Mouse (Mus musculus) right cerebral cortex, postnatal 36 days (tissue): Measurements from ENCODE around the gene Itch.
"Not testable (repeated sequence)": the region's sequence is repeated elsewhere in the genome, so short reads cannot be mapped to it uniquely, and the experiment has no call there.

Experiments
- DNase-seq, 2 experiments: peaks; one replicate each; pipeline ENCODE4 v3.0.0; 2022; ENCODE audit warnings: low spot score in 2 of 2, mixed read lengths in 1 of 2

The Itch gene

GRCm38 (mm10) chr2:155133011-155133976, at the start of gene Itch:
Gene Itch, plus strand, starts transcription at chr2:155133509.
- peak; percentile 86 to 89 for DNase-seq

GRCm38 (mm10) chr2:155084546-155084945, 48.8 kb upstream of the Itch start:
- DNase-seq = no peak

GRCm38 (mm10) chr2:155086328-155086727, 47.0 kb upstream of the Itch start:
- DNase-seq = no peak

- DNase-seq = no peak
Measured at GRCm38 (mm10) chr2:155088264-155088663, 45.0 kb upstream of the Itch start.

- no peak for DNase-seq
Measured at GRCm38 (mm10) chr2:155090909-155091742, 42.2 kb upstream of the Itch start.

GRCm38 (mm10) chr2:155091743-155092075, 41.6 kb upstream of the Itch start:
- no peak for DNase-seq

GRCm38 (mm10) chr2:155093418-155093817, 39.9 kb upstream of the Itch start:
- no peak for DNase-seq

- no peak for DNase-seq
Measured at GRCm38 (mm10) chr2:155098720-155099380, 34.5 kb upstream of the Itch start.

GRCm38 (mm10) chr2:155099421-155099820, 33.9 kb upstream of the Itch start:
- no peak for DNase-seq

GRCm38 (mm10) chr2:155099994-155100795, 33.1 kb upstream of the Itch start:
- no peak for DNase-seq

GRCm38 (mm10) chr2:155100796-155101259, 32.5 kb upstream of the Itch start:
- no peak for DNase-seq

GRCm38 (mm10) chr2:155101761-155102181, 31.5 kb upstream of the Itch start:
- DNase-seq = no peak

GRCm38 (mm10) chr2:155103607-155104006, 29.7 kb upstream of the Itch start:
- DNase-seq = no peak

- DNase-seq = not testable (repeated sequence)
Measured at GRCm38 (mm10) chr2:155107276-155107675, 26.0 kb upstream of the Itch start.

- no peak for DNase-seq
Measured at GRCm38 (mm10) chr2:155115216-155115830, 18.0 kb upstream of the Itch start.

GRCm38 (mm10) chr2:155133977-155134860, 910 bp downstream of the Itch start:
- DNase-seq = no peak

- no peak for DNase-seq
Measured at GRCm38 (mm10) chr2:155135092-155135491, 1.8 kb downstream of the Itch start.

- no peak for DNase-seq
Measured at GRCm38 (mm10) chr2:155135534-155135933, 2.2 kb downstream of the Itch start.

GRCm38 (mm10) chr2:155140986-155141385, 7.7 kb downstream of the Itch start:
- no peak for DNase-seq
